Mouse (Mus musculus) ovary, adult 10 weeks (tissue): ENCODE data around the gene Ate1. TPM values are rescaled to one million over a fixed set of nuclear protein-coding genes. Genes with fewer than 3 reads are reported as not detected.

Experiments used
- polyA plus RNA-seq: library from polyadenylated mRNA; stranded (reverse); fragments of 350-450 nt; fragmentation: Illumina TruSeq; extraction: RNeasy Lipid Tissue Mini Kit (QIAGEN cat#74804); gene quantifications from one replicate; pipeline ENCODE4 v1.2.3, GENCODE M21; 2014

Ate1 gene
- polyA plus RNA-seq: 76.9 TPM

GRCm38 (mm10) chr7:130520049-130520425, at the start of gene Ate1:
TSS of gene Ate1 (minus strand) at chr7:130520369.

Other genes with a start within 250 kb of the Ate1 start
- gene Nsmce4a, start 52.7 kb upstream of the Ate1 start, polyA plus RNA-seq: 333 TPM
- gene Tacc2, start 57.1 kb upstream of the Ate1 start, polyA plus RNA-seq: 14.7 TPM